Comparison of ENCODE assay signal across 9 mouse cellular contexts in genomic region chr9:58578669-58579068, GRCm38 (mm10). TPM values are rescaled to one million over a fixed set of nuclear protein-coding genes. Genes with fewer than 3 reads are reported as not detected.
DNase-seq lines count a peak whose midpoint lies in the region; ATAC-seq lines count a peak whose summit lies in the region.
"Had no signal": no experiment of that assay in that cellular context is flagged by ENCODE, and none has a peak within 500 bp of the region (broad histone marks: within the 10 kb centered on the region; RNA-seq: fewer than 3 reads in every experiment).

No protein-coding gene starts in this region.

- no peaks in the 10 kb centered on the region for H3K36me3 ChIP-seq in kidney, embryonic 15.5 days
- H3K36me3 ChIP-seq: heart, embryonic 13.5 days had no signal

- H3K4me3 ChIP-seq in kidney, embryonic 15.5 days (replicated peaks) = no peak overlapping the region
- H3K4me3 ChIP-seq: heart, embryonic 13.5 days had no signal

- 18% methylated on average over 3 of the region's 3 CpGs for WGBS in kidney, embryonic 15.5 days

- peaks cover 10% of the 10 kb centered on the region for H3K4me1 ChIP-seq in kidney, embryonic 15.5 days

- H3K9ac ChIP-seq in kidney, embryonic 15.5 days = no peak overlapping the region
- H3K9ac ChIP-seq: heart, embryonic 13.5 days had no signal

- no peak overlapping the region for H3K27ac ChIP-seq in kidney, embryonic 15.5 days
- H3K27ac ChIP-seq: heart, embryonic 13.5 days had no signal

- no peak for ATAC-seq in kidney, embryonic 15.5 days (replicated peaks; ENCODE audit: low FRiP score)

- H3K27me3 ChIP-seq in kidney, embryonic 15.5 days = no peaks in the 10 kb centered on the region
- H3K27me3 ChIP-seq: heart, embryonic 13.5 days had no signal

- no peak overlapping the region for H3K4me2 ChIP-seq in kidney, embryonic 15.5 days
- H3K4me2 ChIP-seq: heart, embryonic 13.5 days had no signal

- intact Hi-C loops in heart, postnatal 25 days (cut with DNase I) = loop anchor here (1.0 to 5.0 kb wide), 3 partner anchors 38 to 294 kb away; no protein-coding TSS in a partner anchor
- intact Hi-C loops in left cerebral cortex, postnatal 14 days (cut with DNase I) = loop anchor here (1.0 kb wide), 1 partner anchor 38 kb away; no protein-coding TSS in a partner anchor

- DNase-seq in kidney, adult 11 months = peak; percentile 79
- DNase-seq in adrenal gland, postnatal 10 days = peak; percentile 93
- DNase-seq in embryo, embryonic 9.5 days (ENCODE audit: extremely low spot score) = peak; percentile 77
- peak; percentile 69 for DNase-seq in heart, postnatal 25 days (ENCODE audit: low spot score)
- DNase-seq in left cerebral cortex, postnatal 14 days (ENCODE audit: low spot score in 2 of 2) = peak; percentile 93 to 94
- DNase-seq in ovary, postnatal 10 days (ENCODE audit: low spot score) = peak; percentile 75
- peak; percentile 71 for DNase-seq in thymus, postnatal 0 days (ENCODE audit: low spot score)

- no peaks in the 10 kb centered on the region for H3K9me3 ChIP-seq in kidney, embryonic 15.5 days (replicated peaks)
- H3K9me3 ChIP-seq: heart, embryonic 13.5 days had no signal

RNA-seq across cellular contexts. Expression of gene Nptn, which starts 3.4 kb away (rescaled TPM):
- 124 and 136 TPM in 2 replicates for polyA plus RNA-seq in kidney, embryonic 15.5 days (2015; fragmentation: Nextera tagmentation; extraction: Ambion mirVana)
- total RNA-seq in adrenal gland, postnatal 10 days (2021) = 100 to 1,000 TPM; 172 to 178 TPM
- 100 to 1,000 TPM; 133 to 155 TPM for total RNA-seq in heart, postnatal 25 days (2021)
- total RNA-seq in left cerebral cortex, postnatal 14 days (2021) = 1,000 to 10,000 TPM in 1 of 2 experiments, 100 to 1,000 TPM in 1; 987 to 1,013 TPM
- polyA plus RNA-seq in thymus, postnatal 0 days (2015; fragmentation: Nextera tagmentation; extraction: Ambion mirVana) = 88.2 and 96.4 TPM in 2 replicates

RNA-seq across cellular contexts. Expression of gene Cd276, which starts 23.4 kb away (rescaled TPM):
- 35.7 and 38.4 TPM in 2 replicates for polyA plus RNA-seq in kidney, embryonic 15.5 days (2015; fragmentation: Nextera tagmentation; extraction: Ambion mirVana)
- 10 to 100 TPM; 16.2 to 20.9 TPM for total RNA-seq in adrenal gland, postnatal 10 days (2021)
- 10 to 100 TPM; 10.9 to 12.4 TPM for total RNA-seq in heart, postnatal 25 days (2021)
- 10 to 100 TPM; 13.2 to 14.6 TPM for total RNA-seq in left cerebral cortex, postnatal 14 days (2021)
- 2.6 and 2.9 TPM in 2 replicates for polyA plus RNA-seq in thymus, postnatal 0 days (2015; fragmentation: Nextera tagmentation; extraction: Ambion mirVana)

Comparison
In these comparisons a context has a peak if more than half of its experiments do, and no peak if none do; other contexts are left out.
1. RNA of gene Nptn, which starts 3.4 kb away (total RNA-seq): 987 to 1,013 TPM in left cerebral cortex, postnatal 14 days; 172 to 178 TPM in adrenal gland, postnatal 10 days and 133 to 155 TPM in heart, postnatal 25 days; every median in the first group is over 4 times any median in the second.
2. Peak in every context shown above with its lines, with median percentiles within 50 percentile points of each other: DNase-seq.